Mouse (Mus musculus) cerebellum, adult 2 months (tissue): ENCODE results near the gene Arhgap17.
A peak's percentile ranks its signal among the peaks of the same experiment; 100 is the strongest.

ENCODE experiments used
- CTCF ChIP-seq: fragments of 200-500 bp; IDR thresholded peaks from 2 replicates; pipeline ENCODE4 v1.5.1; 2011; ENCODE audit warnings: low read depth, mild to moderate bottlenecking, control low read depth, low read length, moderate library complexity, borderline replicate concordance; ENCODE audit not compliant: insufficient read depth
- POLR2A ChIP-seq: fragments of 200-500 bp; IDR thresholded peaks from 2 replicates; pipeline ENCODE4 v1.6.1; 2011; ENCODE audit warnings: low read length, control low read depth, borderline replicate concordance; ENCODE audit not compliant: insufficient read depth

DNA sequence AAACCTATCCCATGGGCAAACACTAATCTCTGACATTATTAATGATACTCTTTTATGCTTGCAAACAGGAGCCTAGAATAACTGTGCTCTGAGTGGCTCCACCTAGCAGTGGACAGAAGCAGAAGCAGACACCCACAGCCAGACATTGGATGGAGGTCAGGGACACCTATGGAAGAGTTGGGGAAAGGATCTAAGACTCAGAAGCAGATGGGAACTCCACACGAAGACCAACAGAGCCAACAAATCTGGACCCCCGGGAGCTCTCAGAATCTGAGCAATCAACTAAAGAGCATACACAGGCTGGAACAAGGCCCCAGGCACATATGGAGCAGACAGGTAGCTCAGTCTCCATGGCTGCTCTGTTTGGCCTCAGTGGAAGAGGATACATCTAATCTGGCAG lies 64.3 kb downstream of the Arhgap17 start:
- TF ChIP-seq POLR2A (no peak), CTCF (peak; percentile 28; the same call in 1 of the 2 replicates)
